Mouse (Mus musculus): ENCODE data around the gene Zdhhc5.

The Zdhhc5 gene

DNA sequence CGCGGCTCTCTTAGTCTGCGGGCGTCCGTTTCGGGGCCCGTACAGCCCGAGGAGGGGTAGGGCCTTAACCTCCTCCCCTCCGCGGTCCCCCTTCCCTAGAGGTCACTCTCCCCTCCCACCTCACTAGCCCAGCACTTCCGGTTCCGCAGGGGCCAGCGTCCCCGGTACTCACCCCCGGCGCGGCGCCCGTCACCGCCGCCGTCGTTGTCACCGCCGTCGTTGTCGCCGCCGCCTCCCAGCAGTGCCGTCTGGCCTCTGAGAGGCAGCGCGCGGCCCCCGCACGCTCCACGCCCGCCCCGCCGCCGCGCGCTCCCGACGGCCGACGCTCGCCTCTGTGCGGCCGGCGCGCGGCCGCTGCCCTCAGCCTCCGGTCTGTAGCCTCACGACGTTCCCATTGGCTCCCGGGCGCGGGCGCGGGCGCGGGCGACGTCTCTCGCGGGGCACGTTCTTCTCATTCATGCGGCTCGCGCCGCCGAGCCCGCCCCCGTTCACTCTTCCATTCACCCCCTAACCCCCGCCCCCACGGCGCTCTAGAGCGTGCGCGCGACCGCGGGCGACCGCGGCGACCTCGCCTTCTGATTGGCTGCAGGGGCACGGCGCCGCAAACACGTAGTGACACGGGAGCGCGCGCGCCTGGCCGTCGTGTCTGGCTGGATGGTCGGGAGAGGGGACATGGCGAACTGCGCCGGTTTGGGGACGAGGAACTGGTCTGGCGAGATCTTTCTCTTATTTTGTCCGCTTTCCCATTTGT, at the start of gene Zdhhc5:
TSS of gene Zdhhc5 (minus strand) at position 370 of the 751 bp plus-strand sequence.
- DNase-seq (ENCODE audit: low spot score) = peak; percentile 99

DNA sequence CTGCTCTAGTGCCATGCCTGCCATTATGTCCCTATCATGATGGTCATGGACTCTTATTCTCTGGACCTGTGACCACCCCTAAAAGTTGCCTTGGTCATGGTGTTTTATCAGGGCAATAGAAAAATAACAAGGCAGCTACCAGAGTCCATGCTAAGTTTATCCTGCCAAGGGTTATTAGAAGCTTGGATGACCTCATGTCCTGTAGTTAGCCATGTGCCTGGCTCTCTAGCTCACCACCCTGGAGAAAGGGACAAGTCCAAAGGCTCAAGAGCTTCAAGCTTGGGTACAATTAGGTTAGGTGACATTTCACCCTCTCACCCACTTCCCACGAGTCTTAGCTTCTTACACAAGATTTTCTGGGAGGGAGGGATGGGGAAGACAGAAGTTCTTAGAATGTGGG, 47.8 kb upstream of the Zdhhc5 start:
- no peak for DNase-seq (ENCODE audit: low spot score)

DNA sequence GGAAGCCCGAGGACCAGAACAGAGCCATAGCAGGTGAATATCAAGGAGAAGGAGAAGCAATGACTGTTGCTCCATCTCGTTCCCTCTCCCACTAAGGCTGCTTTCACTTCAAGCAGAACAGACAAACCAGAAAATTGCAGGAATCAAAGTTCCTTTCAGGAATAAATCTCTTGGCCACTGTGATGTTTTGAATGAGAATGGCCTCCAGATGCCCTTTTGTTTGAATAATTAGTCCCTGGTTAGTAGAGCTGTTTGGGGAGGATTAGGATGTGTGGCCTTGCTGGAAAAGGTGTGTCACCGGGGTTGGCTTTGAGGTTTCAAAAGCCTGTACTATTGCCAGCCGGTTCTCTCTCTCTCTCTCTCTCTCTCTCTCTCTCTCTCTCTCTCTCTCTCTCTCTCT, 47.3 kb upstream of the Zdhhc5 start:
- DNase-seq (ENCODE audit: low spot score) = no peak

DNA sequence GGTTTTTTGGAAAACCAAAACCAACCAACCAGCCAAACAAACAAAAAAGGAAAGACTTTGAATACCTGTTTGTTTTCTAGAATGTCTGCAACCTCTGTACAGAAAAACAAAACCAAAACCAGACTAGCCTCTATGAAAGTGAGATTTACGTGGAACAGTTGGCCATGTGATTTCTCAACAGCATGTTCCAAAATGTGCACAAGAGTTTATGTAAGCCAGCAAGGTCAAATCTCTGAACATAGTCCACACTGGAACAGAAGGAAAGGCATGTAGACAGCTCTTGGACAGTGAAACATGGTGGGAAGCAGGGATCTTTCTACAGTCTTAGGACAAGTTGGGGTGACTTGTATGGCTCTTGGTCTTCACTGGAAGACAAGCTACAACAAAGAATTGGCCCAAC, 46.9 kb upstream of the Zdhhc5 start:
- DNase-seq (ENCODE audit: low spot score) = no peak

DNA sequence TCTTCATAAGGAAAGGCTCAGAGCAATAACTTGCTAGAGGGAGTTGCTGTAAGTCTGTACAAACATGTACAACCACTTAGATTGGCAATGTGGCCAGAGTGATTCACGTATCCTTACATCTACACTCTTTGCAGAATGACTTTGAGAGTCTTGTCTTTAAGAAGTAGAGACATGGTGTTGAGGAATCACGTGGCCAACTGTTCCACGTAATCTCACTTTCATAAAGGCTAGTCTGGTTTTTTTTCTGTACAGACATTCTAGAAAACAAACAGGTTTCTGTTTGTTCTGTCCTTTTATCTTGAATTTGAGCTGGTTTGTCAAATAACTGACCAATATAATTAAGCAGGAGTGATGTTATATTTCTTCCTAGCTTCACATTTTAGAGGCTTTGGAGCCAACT, 46.3 kb upstream of the Zdhhc5 start:
- no peak for DNase-seq (ENCODE audit: low spot score)

DNA sequence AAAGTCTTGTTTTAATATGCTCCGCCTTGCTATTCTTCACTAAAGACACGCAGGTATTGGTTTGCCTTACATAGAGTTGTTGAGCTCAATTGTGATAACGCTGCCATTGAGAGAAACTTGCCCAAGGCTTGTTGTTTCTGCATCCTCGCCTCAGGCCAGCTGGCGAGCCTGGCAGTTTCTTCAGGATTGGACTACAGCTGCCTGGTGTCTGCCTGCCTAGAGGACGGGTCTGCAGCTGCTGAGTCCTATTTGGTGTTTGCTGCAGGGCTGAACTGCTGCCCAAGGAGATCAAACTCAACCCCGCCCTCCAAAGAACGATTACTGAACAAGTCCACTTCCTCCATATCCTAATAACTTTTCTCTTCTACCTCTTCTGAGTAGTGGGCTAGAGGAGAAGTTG, 45.8 kb upstream of the Zdhhc5 start:
- no peak for DNase-seq (ENCODE audit: low spot score)

DNA sequence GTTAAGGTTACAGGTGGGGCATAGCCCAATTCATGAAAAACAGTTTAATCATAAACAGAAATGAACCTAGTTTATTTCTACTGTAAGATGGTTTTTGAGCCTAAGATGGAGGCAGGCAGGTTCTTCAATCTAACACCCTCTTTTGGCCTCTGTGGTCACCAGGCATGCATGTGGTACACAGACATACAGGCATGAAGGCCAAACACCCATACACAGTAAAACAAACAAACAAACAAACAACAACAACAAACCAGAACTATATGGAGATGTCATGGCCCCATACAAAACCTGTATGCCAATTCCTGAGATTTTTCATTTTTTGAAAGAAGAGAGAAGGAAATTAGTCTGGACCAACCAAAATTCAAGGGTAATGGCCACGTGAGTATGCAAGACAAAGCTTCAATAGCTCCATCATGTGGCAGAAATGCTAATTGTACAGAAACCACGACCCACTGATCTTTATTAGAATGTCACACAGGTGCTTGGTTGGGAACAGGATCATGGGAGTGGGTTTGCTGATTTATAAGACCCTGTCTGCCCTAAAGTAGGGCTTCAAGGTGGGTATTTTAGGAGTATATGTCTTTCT, 43.7 kb upstream of the Zdhhc5 start:
- DNase-seq (ENCODE audit: low spot score) = peak; percentile 68

DNA sequence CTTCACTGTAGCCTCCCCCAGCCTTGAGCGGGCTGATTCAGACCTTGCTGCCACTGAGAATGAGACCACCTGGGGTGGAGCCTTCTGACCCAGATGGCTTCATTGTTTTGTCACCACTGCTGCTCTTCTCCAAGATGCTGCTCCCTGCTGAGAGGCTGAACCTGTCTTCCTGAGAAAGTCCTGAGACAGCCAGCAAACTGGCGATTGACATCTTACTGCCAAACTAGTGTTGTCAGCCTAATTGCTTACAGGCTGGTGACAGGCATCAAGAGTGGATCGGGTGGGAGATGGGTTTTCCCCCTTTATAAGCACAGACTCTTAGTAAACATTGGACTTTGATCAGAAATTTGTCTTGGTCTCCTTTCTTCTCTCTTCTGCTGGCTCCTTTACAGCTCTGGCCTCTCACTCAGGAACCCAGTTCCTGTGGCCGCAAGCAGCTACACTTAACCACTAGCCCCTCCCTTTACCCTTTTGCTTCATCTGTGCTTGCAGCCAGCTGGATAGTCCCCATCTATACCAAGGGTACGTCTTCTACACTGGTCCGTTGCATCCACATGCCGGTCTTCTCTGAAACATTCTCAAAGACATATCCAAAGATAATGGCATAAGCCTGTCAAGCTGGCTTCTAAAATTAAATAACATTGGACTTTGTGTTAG, 42.2 kb upstream of the Zdhhc5 start:
- DNase-seq (ENCODE audit: low spot score) = no peak

DNA sequence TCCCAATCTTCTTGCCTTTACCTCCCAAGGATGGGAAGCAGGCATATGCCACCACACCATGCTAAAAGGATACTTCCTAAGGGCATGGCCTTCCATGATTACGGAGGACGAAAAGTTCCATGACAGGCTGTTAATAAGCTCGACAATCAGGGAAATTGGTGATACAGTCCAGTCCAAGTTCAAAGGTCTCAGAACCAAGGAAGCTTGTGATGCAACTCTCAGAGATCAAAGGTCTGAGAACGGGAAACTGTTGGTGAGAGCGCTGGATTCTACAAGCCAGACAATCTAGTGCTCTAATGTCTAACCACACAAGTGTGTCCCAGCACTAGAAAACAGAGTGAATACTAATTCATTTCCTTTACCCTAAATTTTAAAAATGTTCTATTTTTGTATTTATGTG, 41.3 kb upstream of the Zdhhc5 start:
- DNase-seq (ENCODE audit: low spot score) = no peak

DNA sequence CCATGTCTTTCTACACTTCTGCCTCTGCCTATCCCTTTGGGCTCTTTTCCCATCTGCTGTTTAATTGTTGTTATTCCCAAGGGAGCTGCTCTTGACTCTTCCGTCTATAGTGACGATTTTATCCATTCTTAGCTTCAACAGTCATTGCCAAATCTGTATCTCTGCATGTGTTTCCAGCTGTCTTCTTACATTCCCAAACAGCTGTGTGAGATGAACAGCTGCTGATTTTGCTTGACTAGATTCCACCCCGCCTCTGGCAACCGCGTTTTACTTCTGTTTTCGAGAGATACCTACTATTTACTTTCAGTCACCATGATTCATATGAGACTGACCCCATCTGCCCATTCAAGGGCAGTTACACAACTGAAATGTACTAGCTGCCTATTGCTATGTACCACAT, 35.1 kb upstream of the Zdhhc5 start:
- DNase-seq (ENCODE audit: low spot score) = no peak

DNA sequence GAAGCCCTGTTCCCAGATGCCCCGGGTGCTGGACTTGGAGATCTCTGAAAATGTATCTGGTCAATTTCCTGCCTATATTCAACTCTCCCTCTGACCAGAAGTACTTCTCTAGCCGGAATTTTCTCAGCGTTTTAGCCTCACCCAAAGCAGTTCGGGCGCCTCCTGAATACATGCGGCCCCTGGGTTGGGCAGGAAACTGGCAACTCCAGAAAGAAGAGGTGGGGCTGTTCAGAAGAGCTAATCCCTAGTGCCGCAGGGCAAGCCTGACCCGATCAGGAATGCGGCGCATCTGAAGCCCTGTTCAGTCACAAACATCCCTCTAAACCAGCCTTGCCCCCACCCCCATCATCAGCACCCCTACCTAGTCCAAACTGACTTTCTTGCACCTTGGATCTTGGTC, 29.1 kb upstream of the Zdhhc5 start:
- DNase-seq (ENCODE audit: low spot score) = no peak

DNA sequence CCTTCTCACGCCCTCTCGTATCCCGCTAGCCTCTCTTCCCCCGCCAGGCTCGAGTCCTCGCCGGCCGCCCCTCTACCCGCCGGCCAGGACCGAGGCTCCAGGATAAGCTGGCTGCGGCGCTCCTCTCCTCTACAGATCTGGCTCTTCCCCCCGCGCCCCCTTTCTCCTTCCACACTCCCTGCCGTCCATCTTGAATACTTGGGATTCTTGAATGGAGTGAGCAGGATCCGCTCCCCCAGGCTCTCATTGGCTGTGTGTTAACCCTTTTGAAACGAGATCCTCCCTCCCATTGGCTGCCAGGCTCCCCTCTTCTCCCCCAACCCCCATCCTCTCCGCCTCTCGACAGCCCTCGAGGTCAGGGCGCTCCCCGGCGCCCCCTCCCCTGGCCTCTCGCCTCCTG, 28.6 kb upstream of the Zdhhc5 start, which contains the start of gene Gm19426:
TSS of gene Gm19426 (minus strand) at position 95 of the 400 bp plus-strand sequence.
- peak; percentile 65 for DNase-seq (ENCODE audit: low spot score)

DNA sequence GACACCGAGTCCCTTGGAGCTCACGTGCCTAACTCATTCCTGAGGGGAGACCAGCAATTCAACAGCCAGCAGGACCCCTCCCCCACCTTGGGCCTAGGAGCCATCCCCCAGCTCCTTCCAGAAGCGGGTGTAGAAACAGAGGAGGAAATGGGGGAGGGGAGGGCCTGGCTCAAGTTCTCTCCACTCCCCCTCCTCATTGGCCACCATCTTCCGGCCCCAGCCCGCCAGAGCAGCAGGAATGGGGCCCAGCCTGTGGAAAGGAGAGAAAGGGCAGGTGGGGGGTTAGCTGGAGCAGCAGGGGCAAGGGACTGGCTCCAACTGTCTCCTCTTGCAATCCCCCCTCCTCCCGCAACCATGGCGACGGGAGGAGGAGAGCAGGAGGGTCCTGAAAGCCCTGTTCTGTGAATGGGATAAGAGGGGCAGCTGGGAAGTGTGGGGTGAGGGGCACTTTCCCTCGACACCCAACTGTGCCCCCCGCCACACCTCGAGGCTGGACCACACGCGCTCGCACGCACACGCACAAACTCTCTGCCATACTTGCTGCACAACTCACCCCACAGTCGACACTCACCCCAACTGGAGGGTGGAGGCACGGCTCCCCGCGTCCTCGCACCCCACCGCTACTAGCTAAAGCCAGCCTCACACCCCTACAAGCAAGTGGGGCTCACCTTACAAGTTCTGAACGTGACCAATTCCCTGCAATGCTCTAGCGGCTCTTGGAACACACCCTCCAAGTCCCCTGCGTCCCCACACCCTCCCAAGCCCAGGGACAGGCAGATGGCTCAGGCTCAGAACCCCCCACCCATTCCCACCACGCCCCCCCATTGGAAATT, 27.7 kb upstream of the Zdhhc5 start:
- no peak for DNase-seq (ENCODE audit: low spot score)

DNA sequence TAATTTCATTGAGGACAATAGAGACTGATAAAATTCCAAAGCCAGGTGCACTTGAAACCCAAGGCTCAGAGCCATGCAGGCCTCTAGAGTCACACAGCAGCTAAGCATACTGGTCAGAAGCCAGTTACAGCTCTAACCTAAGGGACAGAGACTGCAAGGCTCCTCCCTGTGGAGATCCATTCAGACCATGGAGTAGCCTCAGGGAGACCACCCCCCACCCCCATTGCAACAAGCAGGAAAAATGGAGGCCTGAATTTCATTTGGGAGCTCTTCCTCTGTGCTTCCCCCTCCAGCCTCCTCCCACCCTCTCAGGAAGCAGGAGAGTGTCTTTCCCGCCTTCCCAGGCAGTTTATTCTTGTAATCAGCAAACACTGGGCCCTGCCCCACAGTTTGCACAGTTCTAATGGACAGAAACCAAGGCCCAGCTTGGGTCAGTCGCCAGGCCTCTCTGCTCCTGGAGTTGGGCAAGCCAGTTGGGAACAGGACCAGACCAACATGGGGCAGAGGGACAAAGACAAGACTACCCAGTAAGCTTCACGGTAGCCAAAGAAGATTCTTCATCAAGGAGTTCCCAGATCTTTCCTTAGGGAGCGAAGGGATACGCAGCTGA, 27.0 kb upstream of the Zdhhc5 start:
- no peak for DNase-seq (ENCODE audit: low spot score)

DNA sequence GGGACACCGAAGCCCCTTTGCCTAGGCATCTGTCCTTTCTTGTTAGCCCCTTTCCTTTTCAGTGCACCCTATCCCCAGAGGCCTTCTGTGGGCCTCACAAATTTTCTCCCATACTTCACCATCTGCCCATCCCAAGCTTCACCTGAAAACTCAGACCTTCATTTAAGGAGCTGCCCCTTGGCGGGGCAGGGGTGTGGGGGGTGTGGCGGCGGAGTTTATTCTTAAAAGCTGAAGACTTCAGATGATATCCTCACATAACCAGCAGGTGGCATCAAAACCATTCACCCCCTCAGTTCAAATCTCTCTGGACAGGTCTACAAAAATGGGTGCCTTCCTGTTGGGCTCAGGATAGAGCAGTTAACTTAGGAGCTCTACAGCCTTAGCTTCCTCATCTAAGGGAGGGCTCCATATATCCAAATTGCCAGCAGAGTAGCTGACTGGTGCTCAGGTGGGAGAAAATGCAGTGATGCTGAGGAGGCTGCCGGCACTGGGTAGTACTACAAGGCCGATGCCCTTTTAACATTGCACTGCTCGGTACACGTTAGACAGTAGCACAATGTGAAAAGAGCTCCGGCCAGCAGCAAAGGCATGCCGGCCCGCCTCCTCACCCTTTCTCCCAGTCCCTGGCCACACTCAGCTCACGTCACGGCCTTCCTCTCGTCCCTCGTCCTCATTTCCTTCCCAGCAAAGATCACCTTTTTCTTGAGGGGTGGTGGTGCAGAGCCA, 25.8 kb upstream of the Zdhhc5 start:
- DNase-seq (ENCODE audit: low spot score) = no peak

DNA sequence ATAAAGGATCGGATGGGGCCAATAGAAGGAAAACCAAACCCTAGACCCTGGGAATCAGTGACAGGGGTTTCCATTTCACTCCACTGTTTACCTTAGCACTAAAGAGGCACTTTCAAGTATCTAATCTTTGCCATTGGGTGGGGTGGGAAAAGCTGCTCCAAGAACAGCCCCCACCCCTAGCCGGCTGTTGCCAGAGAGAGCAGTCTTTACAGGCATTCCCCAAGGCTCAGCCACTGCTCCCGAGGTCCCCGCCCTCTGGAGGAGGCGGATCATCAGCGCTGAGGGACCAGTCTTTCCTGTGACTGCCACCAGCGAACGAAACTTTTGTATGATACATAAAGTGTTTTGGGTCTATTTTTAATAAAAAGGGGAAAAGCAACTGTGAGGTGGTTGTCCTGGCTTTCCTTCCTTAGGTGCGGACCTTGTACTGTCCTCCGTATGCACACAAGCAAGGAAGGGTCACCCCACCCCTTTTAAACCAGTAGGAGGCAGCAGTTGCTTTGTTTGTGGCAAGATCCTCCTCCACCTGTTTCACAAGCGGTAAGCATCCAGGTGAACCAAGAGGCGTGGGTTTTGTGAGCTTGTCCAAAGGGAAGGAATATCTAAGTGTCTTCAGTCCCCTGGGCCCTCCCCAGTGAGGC, 23.4 kb upstream of the Zdhhc5 start:
- DNase-seq (ENCODE audit: low spot score) = no peak

DNA sequence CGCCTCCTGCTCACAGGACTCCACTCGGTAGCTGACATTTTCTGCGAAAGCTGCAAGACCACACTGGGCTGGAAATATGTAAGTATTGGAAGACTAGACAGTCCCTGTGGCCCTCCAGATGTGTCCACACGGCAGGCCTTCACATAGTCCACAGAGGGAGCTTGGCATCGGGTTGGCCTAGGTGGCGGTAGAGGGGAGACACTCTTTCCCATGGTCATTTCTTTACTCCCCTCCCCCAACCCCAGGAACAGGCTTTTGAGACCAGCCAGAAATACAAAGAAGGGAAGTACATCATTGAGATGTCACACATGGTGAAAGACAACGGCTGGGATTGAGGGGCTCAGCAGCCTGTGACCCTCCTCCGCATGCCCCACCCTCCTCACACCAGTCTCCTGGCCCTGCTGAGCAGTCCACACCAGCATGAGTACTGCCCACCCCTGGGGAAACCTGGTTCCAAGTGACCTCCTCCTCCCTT, 22.5 kb upstream of the Zdhhc5 start:
- DNase-seq (ENCODE audit: low spot score) = no peak

DNA sequence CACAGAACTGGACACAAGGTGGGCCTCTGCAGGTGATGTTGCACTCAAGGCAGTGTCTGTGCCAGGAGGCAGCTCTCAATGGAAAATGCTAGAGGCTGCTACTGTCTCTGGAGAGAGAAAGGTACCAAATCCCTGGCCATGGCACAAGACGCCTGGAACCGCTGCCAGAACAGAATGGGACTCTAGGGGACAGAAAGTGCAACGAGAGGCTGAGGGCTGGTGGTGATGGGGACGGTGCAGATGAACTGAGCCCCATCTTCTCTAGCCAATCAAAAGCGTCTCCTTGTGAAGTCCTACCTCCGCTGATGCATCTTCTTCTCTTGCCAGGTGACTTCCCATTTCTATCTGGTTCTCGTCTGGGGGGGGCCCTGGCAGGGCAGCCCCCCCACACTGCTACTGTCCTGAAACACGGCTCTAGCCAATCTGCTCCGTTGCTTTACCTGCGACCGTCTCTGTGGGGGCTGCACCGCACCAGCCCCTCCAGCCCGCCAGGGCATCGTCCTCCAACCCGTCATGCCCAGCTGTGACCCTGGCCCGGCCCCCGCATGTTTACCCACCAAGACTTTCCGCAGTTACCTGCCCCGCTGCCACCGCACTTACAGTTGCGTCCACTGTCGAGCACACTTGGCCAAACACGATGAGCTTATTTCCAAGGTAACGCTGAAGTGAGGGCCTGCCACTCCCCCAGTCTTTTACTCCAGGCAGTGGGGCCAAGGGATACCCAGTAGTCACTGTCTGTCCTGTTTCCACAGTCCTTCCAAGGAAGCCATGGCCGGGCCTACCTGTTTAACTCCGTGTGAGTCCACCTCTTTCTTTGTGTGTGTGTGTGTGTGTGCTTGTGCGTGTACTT, 21.6 kb upstream of the Zdhhc5 start:
- DNase-seq (ENCODE audit: low spot score) = no peak

DNA sequence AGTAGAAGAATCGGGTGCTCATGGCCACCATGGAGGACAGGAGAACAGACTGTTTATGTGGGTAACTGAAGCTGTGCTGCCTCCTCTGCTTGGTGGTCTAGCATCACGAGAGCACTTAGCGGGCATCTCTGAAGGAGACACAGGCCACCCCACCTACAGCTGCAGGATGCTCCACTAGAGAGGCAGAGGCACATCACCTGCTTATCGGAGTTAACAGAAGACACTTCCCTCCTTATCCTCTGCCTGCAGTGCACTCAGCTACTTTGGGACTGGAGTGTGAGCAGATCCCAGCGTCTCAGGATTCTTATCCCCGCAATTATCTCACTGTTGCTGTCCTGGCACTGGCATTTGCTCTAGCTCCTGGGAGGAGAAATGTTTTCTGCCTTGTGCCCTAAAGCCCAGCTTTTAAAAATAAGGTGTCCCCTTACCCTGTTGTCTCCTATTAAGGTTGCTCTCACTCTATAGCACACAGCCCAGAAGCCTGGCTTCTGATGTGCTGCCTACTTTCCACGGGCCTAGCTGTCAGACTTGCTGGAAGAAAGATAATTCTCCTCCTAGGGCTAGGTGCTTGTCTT, 20.5 kb upstream of the Zdhhc5 start:
- DNase-seq (ENCODE audit: low spot score) = no peak
